Mouse (Mus musculus): Measurements from ENCODE around the gene Slc4a10. TPM values are rescaled to one million over a fixed set of nuclear protein-coding genes. Genes with fewer than 3 reads are reported as not detected.

Slc4a10 gene
- polyA plus RNA-seq, 2 experiments from 2014 or later: 1.1 to 1.4 TPM

DNA sequence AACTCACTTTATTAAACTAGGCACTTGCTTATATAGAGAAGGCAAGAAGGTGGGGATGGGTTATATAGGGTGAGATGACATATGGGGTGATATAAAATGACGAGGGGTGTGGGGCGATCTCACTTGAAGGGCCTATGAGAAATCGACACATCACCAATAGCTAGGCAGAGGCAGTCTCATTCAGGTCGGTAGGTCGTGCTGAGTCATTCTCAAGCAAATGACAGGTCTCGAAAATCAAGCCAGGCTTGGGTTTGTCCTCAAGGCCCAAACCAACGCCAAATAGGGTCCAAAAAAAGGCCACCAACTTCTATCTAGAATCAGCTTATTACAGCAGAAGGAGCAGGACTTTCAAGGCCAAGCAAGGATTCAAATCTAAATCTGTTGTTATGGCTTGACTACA lies 233.5 kb downstream of the Slc4a10 start:
- no peak for ATAC-seq

DNA sequence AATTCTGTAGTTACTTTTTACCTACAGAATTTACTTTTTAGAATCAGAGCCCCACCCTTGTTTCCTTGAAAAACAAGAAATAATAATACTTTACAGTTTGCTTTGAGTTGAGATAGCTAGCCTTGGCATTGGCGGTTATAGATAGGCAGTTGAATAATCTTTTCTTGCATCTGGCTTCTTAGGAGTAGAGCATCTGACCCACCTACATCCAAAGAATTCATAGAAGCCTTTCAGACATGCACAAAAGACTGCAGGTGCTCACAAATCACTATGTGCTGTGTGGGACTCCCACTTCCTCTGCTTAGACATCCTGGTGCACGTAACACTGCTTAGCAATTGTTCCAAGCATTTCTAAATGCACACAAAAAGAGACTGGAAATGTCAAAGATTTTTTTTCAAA lies 238.8 kb downstream of the Slc4a10 start:
- ATAC-seq: no peak

DNA sequence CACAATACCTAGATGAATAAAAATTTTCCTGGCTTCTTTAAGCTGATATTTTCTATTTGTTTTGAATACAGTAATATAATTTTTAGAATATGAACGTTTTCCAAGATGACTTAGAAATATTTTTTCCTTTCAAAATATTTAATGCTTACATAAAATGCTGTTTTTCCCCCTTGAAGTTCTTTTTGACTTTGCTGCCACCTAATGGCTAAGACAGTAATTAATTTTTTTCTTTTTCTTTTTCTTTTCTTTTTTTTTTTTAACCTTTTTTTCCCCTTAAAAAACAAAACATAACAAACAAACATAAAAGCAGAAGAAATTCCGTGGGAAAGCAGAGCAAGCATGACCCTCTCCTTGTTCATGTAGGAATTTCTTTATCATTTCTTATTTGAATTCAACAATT lies 239.6 kb downstream of the Slc4a10 start:
- no peak for ATAC-seq

DNA sequence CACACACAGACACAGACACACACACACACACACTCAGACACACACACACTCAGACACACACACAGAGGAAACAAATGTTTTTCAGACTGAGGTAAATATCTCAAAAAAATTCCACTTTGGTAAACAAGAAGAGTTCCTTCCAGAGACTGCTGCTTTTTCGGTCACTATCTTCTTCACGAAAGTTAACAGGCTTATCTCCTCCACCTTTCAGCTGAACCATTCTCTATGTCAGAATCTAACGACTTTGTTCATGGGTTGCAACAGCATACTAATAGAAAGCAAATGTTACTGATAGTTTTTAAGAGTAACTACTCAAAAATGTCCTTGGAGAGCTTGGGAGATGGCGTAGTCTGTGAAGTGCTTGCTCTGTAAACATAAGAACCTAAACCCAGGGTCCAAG lies 241.3 kb downstream of the Slc4a10 start:
- no peak for ATAC-seq

DNA sequence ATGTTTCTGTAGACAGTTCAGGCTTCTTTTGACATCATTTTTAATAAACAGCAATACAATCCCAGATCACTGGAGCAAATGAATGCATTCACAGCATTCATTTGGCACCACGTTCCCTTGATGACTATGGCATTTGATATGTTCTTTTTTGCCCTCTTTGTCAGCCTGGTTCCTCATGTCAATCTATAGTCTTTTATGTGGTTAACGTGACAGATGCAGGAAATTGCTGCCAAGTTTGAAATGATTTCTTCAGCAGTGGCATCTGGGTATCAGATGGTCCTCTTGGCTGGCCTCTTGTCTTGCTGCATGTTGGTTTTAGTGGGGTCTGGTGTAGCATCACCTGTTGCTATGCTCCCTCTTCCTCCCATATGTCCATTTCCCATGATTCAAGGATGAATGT lies 247.6 kb downstream of the Slc4a10 start:
- ATAC-seq: peak; percentile 84

DNA sequence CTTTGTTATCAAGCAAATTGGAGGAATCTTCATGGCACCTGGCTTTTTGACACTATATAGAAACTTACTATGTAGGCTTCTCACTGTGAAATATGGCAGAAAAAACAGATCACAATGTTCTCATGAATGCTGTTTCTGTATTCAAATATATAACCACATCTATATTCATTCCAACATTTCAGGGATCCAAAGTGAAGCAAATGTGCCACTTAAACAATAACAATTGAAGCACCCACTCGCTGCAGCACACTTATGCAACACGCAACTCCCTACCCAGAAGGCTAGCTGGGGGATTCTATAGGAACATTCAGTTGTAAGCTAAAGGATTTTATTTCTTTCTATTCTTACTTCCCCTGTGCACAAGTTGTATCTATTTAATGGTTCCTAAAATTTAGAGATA lies 255.5 kb downstream of the Slc4a10 start:
- ATAC-seq: no peak

DNA sequence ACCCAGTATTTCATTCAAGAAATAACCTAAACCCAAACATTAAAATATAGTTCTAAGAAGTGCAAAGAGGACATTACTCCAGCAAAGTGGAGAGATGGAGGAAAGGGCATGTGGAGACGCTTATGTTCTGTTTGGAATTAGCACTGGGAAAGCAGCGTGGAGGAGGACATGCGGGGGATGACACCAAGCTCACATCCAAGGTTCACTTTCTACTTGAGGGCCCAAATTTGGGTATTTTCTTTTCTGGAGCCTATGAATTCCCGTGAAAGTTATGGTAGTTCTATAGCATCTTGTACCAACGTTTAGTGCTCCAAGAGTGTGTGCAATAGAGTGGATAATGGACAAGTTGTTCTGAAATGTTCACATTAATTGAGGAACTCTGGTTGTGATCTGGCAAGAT lies 260.7 kb downstream of the Slc4a10 start:
- no peak for ATAC-seq

DNA sequence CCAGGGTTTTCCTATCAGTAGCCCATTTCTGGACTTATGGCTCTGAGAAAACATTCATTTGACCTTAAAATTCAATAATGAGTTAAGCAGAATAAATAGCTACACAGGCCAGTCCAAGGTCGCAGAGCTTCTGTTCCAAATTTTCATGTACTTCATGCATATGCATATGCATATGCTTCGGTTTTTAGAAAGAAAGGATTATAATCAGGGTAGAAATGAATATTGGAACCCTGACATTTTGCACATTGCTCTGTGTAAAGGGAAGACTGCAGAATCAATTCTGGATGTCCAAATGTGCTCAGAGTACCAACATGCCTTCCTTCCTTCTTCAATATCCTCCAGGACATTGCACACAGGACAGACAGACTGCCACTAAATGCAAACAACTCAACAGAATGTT lies 261.2 kb downstream of the Slc4a10 start:
- ATAC-seq: no peak

DNA sequence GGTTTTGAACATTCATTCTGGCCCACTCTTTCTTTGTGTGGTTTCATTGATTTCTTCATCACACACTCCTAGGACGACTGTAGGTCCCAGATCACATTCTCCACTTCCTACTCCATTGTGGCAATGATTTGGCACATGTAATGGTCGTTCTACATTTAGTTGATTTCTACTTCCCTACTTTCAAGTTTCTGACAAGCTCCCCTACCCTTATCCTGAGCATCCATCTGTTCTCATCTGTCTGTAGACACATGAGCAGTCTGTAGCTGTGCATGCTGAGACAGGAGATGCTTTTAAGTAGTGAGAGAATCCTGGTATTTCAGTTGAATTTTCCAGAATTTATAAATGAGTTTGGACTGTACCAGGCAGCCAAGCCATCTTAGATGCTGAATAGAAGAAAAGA lies 270.7 kb downstream of the Slc4a10 start:
- ATAC-seq: no peak

DNA sequence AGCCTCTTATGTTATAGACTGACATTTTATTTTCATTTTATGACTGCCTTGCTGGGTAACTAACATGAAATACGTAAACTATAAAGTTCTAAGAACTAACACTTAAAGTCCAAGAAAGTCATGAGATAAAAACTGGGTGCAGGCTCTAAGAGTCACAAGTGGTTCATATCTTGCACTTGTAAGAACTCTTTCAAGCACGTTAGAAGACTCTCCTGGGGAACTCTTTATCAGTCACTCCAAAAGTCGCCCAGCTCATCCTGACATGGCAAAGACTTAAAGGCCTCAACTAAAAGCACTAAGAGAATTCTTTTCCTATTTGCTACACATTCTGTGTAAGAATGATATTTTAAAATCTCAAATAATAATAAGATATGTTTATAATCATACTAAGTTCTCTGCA lies 273.2 kb downstream of the Slc4a10 start:
- ATAC-seq: no peak

DNA sequence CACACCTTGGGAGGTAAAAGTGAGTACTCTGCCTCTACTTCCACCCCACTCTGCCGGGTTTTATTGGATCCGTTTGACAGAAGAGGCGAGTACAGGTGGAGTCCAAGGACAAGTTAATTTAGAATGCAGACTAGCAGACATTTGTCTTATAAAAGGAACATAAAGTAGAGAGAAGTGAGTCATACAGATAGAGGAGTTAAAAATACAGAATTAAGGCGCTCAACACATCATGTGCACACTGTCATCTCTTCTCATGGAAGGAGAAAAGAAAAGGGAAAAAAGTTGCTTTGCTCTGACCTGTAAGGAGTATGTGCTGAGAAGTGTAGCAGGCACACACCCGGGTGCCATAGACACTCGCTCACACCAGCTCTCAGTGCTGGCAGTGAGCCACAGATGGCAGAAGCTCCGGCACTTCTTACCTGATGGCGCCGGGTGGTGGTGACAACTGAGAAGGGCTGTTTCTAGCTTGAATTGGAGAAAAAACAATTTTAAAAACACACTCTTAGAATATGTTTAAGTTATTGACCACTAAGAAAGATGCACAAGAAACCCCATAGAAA lies 276.9 kb downstream of the Slc4a10 start:
- no peak for ATAC-seq

DNA sequence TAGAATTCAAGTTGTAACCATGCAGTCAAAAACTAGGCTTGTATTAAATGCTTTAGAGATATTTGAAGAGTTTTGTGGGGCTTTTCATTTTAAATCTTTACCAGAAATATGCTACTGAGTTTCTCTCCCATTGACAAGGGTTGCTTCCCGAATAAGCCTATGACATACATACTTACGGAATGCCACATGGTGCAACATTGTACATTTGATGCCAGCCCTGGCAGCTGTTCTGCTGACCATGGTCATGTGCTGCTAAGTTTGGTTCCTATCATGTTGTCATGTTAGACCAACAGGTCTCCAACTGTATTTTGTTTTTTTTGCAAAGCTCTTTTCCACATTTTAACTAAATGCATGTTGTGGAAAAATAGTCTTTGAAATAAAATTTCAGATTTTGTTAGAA lies 279.1 kb downstream of the Slc4a10 start:
- ATAC-seq: no peak

DNA sequence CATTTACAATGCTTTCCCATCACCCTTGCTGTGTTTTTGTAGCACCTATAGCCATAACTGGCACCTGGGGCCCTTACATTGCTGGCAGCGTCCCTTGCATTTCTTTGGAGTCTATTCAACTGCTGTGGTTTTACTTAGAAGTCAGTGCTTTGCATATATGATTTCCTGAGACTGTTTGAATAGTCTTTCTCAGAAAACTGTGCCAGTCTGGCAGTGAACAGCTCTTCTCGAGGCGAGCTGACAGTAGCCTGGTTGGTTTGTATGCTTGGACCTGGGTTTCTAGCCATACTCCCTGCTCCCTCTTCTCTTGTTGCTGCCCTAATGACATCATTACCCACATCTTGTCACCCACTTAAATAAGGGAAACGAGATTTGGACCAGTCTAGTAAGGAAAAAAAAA lies 285.7 kb downstream of the Slc4a10 start:
- ATAC-seq: peak; percentile 69

DNA sequence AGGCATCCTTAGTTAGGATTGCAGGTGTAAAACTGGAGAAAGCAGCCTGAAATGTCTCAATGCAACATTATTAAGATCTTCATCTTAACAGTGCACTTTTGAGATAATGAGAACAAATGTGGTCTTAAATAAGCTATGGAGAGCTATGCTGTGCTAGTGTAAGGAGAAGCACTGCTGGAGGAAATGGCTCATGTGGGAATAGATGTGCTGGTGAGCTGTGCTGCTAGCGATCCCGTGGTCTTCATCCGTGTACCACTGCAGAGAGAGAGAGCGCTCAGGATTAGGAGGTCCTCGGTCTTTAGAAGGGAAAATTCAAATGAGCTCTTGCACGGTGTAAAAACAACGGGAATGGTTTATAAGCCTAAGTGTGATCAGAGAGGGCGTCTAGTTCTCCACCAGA lies 286.2 kb downstream of the Slc4a10 start:
- no peak for ATAC-seq

DNA sequence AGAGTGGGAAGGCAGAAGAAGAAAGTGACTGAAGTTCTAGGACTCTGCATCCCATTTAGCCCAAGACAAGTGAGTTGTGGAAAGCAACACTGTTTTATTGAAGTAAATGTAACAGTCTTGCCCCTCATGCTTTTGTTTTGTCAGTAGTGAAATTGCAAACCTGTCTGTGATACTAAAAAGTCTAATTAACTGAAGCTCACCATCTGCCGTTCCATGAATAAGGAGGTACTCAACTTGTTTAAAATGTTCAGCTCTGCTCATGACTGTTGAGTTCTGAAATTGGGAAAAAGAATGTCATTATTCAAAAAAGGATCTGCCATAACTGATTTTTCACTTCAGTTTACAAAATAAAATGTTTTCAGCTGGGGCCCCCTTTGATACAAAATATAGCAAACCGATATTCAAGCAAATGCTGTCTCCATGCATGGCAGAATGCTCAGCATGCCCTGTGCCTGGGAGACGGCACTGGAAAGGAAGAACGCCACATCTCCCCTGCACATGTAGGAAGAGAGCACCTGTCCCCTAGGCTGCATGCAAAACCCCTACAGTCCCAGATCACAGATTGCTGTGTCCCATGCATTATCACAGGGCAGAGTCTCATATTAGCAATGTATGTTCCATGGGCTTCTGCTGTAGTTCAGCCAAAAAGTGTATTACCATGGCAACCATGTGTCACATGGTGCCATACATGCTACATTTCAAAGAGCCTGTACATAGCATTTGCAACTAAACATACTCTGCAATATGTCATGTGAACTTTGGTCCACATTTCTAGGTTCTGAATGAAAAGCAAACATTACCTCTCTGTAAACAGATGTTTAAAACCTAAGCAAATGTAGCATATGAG lies 288.4 kb downstream of the Slc4a10 start:
- peak; percentile 38 for ATAC-seq

DNA sequence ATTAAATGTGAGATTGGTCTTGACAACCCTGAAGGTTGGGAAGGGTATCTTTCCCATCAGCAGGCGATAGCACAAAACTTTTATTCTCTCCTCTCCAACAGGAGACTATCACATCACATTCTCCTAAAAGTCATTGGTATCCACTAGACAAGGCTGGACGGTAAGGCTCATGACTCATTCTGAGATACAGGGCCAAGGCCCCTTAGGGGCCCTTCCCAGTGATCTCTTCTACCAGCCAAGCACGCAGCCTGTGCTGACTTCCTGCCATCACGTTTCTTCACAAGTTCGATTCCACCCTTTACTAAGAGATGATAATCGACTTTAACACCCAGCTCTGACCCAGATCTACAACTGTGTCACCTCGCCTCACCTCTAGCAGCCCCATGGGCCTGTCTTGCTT lies 290.8 kb downstream of the Slc4a10 start:
- ATAC-seq: no peak

DNA sequence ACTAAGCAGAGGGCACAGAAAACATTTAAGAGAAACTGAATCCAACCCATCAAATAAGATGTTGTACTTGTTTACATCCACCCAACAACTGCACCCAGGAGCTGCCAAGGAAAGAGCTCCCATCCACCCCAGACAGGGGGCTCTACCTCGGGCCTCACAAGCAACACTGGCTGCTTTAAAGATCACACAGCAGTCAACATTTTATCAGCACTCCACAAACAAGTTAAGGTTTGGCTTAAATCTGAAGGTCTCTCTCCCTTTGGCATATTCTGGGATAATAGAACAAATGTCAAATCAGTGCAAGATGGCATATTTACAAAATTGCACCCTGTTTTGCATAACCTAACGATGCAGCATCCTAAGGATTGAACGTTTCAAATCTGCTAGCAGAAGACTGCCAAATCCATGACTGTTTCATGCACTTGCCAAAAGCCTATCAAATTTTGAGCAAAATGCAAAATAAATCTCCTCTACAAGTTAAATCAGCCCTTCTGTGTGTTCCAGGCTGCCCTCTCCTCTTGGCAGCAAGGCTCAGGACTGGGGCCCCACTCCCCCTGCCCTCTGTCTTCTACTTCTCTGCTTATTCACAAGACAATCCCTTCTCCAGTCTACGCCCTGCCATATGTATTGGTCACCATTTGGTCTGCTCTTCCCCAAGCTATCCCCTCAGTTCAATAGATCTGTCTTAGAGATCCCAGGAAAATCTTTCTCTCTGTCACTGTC lies 293.1 kb downstream of the Slc4a10 start:
- ATAC-seq: no peak

DNA sequence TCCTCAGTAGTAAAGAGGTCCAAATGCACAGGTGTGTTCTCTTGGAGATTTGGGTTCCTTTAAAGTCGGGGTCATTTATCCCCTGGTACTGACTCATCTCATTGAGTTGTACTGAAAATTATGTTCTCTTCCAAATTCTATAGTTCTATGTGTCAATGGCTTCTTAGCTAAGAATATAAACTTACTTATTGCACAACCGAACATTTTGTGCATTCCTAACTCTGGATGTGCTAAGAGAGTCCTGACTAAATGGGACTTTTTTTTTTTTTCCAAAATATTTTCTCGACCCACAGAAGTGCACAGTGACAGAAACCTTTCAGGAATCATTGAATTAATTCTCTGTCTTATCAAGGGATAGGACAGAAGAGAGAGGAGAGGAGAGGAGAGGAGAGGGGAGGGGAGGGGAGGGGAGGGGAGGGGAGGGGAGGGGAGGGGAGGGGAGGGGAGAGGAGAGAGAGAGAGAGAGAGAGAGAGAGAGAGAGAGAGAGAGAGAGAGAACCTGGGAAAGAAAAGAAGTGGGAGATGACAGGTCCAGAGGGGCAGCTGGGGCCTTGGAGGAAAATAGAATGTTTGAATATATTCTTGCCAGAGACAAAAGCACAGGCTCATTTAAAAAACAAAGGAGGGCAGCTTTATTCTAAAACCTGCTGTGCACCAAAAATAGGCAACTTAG lies 294.9 kb downstream of the Slc4a10 start:
- no peak for ATAC-seq

DNA sequence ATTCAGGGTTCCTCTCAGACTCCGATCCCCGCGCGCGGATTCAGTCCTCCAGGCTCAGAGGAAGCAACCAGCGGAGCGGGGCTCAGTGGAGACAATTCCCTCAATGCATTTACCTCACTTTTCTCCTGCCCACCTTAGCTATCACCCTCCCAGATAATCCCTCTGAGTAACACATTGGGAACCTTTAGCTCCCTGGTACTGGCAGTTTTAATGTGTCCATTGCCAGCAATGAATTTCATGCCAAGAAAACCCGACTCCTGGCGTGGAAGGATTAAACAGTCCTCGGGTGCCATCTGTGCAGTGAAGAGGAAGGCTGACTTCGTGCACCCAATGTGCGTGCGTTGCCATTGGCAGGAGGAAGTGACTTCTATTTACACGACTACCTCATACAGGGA lies 295.5 kb downstream of the Slc4a10 start:
- no peak for ATAC-seq

DNA sequence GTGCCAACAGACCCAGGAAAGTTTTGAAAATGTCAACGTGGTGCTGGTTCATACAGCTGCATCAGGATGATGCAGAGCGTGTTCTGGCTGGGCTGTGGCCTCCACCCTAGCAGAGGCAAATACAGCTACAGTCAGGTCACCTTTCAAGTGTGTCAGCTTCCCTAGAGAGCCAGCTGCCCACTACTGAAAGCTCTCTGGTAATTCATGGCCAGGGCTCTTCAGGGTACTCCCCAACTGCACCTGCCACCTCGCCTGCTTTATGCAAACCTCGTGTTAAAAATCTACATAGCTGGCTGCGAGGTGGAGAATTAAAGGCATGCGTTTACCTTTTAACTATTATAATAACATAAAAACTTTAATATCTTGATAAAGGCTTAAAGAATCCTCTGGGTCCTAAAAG lies 298.1 kb downstream of the Slc4a10 start:
- no peak for ATAC-seq

DNA sequence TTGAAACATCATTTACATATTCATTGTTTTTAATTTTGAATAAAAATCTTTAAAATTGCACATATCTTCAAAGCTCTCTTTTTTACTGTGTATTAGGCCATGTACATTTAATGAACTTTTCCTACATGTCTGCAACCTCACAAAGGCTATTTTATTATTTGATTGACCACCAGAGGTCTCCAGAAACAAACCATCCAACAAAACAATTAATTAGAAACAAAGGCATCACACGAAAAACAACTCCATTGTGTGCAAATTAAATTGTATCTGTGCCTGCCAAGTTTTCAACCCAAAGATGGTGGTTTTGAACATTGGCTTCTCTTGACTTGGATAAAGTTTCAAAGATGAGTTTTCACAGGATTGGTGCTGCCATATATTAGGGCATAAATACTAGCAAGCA lies 300.5 kb downstream of the Slc4a10 start:
- ATAC-seq: no peak

DNA sequence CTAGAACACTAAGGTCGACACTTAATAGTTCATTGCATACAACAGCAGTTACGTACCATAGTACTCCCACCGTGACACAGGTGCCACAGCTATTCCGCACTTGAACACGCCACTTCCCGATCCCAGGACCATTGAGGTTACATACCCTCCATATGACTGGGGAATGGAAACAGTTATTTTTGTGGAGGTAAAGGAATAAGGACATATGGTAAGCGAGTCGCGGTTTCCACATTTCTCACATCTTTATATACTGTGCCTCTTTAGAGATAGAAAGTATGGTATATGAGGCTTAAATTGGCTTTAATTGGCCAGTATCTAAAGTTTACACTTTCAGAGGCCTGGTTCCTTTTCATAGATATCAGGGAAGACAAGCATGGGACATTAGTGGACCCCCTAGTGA lies 301.5 kb downstream of the Slc4a10 start:
- ATAC-seq: no peak

DNA sequence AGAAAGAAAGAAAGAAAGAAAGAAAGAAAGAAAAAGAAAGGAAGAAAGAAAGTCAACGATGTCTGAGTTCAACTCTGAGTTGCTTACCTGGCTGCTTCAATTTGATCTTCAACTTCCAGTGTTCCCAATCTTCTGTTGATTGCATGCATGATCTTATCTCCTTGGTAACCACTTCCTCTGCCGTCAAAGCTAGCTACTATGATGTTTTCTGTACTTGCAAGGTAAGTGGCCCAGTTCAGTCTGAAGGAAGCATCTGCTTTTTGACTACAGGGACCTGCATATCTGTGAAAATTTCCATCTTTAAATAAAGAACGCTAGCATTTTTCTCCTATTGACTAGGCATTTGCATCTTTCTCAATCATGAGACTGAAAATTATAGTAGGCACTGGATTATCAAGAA lies 305.8 kb downstream of the Slc4a10 start:
- peak; percentile 99 for ATAC-seq

Data from CD4-positive, CD25-positive, alpha-beta regulatory T cell, adult 4 months (primary cell).